Comparison of ENCODE assay signal across 21 mouse cellular contexts in the genomic region with DNA sequence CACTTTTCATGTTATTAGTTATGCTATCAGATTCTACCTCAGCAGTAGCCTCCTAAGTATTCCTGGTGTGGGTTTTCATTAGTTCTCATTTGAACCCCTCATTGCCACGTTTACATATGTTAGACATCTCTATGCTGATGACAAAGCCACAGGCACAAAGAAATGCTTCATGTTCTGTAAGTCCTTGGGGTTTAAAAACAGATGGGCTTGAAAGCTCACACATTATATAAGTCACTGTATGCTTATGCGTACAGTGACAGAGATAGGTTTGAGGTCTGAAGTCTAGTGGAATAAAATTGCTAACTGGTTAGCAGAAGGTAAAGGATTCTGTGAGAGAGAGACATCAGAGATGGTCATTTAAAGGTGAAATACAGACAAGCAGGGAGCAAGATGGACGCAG.
"Had no signal": no experiment of that assay in that cellular context is flagged by ENCODE, and none has a peak within 500 bp of the region (broad histone marks: within the 10 kb centered on the region; RNA-seq: fewer than 3 reads in every experiment).

No protein-coding gene starts in this region.

- ATAC-seq: forebrain, embryonic 13.5 days; forebrain, embryonic 14.5 days; forebrain, embryonic 15.5 days; forebrain, embryonic 16.5 days; forebrain, postnatal 0 days had no signal

- DNase-seq: cerebellum, adult 8-10 months; cerebellum, adult 9-10 months; cerebellum, adult 9-11 months; cerebellum, postnatal 10 days; cerebellum, postnatal 14 days; cerebellum, postnatal 25 days; cerebellum, postnatal 36 days; embryo, embryonic 11 days; forebrain, postnatal 0 days; gastrocnemius, adult 2 months; gastrocnemius, postnatal 10 days; gastrocnemius, postnatal 14 days; gastrocnemius, postnatal 25 days; gastrocnemius, postnatal 36 days; heart, adult 11 months; heart, adult 18-20 months; heart, adult 2 months had no signal
